Mouse (Mus musculus) small intestine, adult 2 months (tissue): Measurements from ENCODE around the gene Olfr433. TPM values are rescaled to one million over a fixed set of nuclear protein-coding genes. Genes with fewer than 3 reads are reported as not detected.
A peak's percentile ranks its signal among the peaks of the same experiment; 100 is the strongest.
"Not testable (repeated sequence)": the region's sequence is repeated elsewhere in the genome, so short reads cannot be mapped to it uniquely, and the experiment has no call there.

Experiments used
- H3K27ac ChIP-seq: fragments of 200-500 bp; 2 replicates; pipeline ENCODE4 v1.5.1; 2012; ENCODE audit warnings: low read depth, low read length, control low read depth, inconsistent platforms; ENCODE audit not compliant: insufficient read depth
- H3K27me3 ChIP-seq: fragments of 200-500 bp; 2 replicates; pipeline ENCODE4 v1.6.1; 2012; ENCODE audit warnings: mild to moderate bottlenecking, moderate library complexity, low read length, inconsistent platforms; ENCODE audit not compliant: control insufficient read depth, insufficient read depth
- H3K36me3 ChIP-seq: fragments of 200-500 bp; 2 replicates; pipeline ENCODE4 v1.6.1; 2012; ENCODE audit warnings: mild to moderate bottlenecking, low read length, control low read depth, inconsistent platforms; ENCODE audit not compliant: control insufficient read depth, insufficient read depth
- H3K4me1 ChIP-seq: fragments of 200-500 bp; 2 replicates; pipeline ENCODE4 v1.6.1; 2012; ENCODE audit warnings: low read length, inconsistent platforms, mixed read lengths; ENCODE audit not compliant: control insufficient read depth, insufficient read depth, insufficient read length
- H3K4me3 ChIP-seq: fragments of 200-500 bp; 2 replicates; pipeline ENCODE4 v1.5.1; 2012; ENCODE audit warnings: low read depth, mild to moderate bottlenecking, control low read depth, inconsistent platforms, low read length, moderate library complexity
- CTCF ChIP-seq: fragments of 200-500 bp; IDR thresholded peaks from 2 replicates; pipeline ENCODE4 v1.5.1; 2012; ENCODE audit warnings: low read depth, mild to moderate bottlenecking, control low read depth, inconsistent platforms, low read length, moderate library complexity, mixed read lengths; ENCODE audit not compliant: insufficient replicate concordance, insufficient read length; ENCODE audit errors: extremely low read depth
- POLR2A ChIP-seq: fragments of 200-500 bp; IDR thresholded peaks from 2 replicates; pipeline ENCODE4 v1.6.1; 2012; ENCODE audit warnings: low read depth, mild to moderate bottlenecking, control low read depth, inconsistent platforms, low read length, moderate library complexity
- WGBS: fragments of 180-500 bp; shearing (Covaris S2); methylation state at CpG from one replicate; pipeline ENCODE4 v1.1.7; 2018; 5-methylcytosine and 5-hydroxymethylcytosine counted together
- polyA plus RNA-seq: library from polyadenylated mRNA; depleted of rRNA; stranded (reverse); fragments of >200 nt; gene quantifications from 2 replicates; pipeline ENCODE4 v1.2.3, GENCODE M21; 2012; rRNA removed

The Olfr433 gene
- 0.10 and 0.11 TPM in 2 replicates for polyA plus RNA-seq

DNA sequence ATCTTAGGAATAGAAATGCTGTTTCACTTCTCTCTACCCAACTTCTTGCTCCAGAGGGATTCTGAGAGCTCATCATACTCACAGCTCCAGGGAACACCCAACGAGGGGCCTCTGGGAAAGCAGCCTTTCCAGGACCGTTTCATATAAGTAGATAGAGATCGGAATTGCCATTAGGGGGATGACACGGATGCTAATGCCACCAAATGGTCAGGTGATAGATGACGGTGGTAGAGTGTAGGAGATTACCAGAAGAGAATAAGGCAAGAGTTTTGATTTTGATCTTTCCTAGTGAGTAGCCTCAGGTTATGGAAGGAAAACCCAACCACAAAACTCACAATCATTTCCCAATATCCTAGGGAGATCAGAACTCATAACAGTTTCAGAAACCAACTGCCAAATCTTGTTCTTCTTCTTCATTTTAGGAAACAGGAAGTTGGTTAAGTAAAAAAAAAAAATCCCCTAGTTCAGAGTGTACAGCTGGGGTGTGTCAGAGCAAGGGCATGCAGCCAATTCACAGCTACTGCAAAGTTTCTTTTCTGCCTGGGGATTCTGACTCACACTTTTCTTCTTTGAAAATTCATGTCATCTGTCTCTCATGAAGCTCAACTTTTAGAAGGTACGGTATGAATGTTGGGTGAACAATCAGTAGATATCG is at the start of gene Olfr433:
TSS of gene Olfr433 (plus strand) at position 183 of the 655 bp plus-strand sequence.
- no peak within 1 kb of the TSS for H3K4me3 ChIP-seq
- TF ChIP-seq CTCF (no peak), POLR2A (no peak)
- H3K36me3 ChIP-seq = no peaks in the 10 kb centered on the region
- 62% methylated on average over 7 of the region's 7 CpGs for WGBS
- H3K27ac ChIP-seq = peak within 1 kb of the TSS; percentile 25; the same call in 1 of the 2 replicates
- H3K4me1 ChIP-seq = no peaks in the 10 kb centered on the region
- H3K27me3 ChIP-seq = no peaks in the 10 kb centered on the region

DNA sequence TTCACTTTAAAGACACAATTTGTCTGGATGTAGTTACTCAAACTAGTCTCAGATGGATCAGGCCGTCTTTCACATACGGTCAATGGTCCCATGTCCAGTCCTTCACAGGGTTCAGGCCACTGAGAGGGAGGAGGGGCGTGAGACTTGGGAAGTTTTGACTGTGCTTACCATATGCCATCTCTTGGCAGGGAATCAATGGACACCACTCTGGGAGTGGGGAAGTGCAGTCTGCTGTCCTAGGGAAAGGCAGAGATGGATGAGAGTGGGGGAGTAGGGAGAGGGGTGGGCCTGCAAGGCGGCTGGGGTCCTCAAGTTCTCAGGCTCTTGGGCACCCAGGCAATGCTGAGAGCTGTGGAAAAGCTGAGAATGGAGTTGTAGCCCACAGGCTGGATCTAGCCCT is 45.5 kb upstream of the Olfr433 start:
- H3K4me1 ChIP-seq = no peaks in the 10 kb centered on the region
- no peak for TF ChIP-seq CTCF
- no peak for TF ChIP-seq POLR2A
- H3K4me3 ChIP-seq = no peak overlapping the region
- no peaks in the 10 kb centered on the region for H3K36me3 ChIP-seq
- WGBS = 85% methylated on average over 4 of the region's 4 CpGs
- H3K27ac ChIP-seq = no peak overlapping the region
- H3K27me3 ChIP-seq = no peaks in the 10 kb centered on the region

DNA sequence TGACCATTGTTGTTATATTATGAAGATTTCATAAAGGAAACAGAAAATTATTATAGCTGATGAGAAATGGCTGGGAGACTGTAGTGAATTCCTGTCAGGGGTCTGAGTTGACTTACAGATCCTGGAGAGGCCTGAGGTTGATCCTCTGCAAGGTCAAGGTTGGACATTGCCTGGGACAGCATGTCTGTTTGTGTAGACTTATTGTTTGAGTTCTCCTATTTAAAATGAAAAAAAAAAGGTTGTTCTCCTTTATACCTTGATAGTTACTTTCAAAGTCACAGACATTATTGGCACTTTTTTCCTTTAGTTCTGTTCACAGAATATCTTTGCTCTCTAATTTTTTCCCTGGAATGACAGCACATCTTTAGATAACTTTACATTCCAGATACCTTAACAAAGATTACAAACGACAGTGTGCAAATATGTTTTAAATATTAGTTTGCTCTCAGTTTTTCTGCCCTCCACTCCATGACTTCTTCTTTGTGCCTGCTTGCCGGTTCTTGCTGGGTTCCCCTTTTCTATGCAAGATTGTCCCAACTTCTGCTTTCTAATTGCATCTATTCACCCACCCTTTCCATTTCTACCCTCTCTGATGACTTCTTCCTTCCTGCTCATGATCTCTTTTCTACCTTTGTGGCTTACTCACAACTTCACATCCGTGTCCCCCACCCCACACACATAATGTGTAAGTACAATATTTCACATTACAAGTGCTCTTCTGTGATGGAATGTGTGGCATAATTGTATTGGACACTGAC is 36.0 kb upstream of the Olfr433 start:
- H3K4me3 ChIP-seq, H3K4me1 ChIP-seq, H3K36me3 ChIP-seq, H3K27ac ChIP-seq, H3K27me3 ChIP-seq: not testable (repeated sequence)
- 46% methylated on average over 2 of the region's 3 CpGs for WGBS

DNA sequence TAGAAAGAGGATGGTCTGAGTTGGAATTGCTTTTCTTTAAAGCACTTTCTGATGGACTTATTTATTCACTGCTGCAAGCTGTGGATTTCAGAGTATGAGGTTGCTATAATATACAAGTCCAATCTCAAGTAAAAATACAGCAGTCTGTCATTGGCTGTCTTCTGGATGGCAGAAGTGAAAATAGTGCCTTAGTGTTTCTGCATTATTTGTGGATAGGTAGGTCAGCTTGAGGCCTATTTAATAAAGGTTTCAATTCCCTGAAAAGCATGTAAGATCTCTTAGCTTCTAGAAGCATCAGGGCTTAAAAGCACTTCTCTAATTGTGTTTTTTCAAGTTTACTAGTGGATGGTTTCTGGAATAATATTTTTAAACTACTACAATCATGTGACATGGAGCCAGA is 33.5 kb upstream of the Olfr433 start:
- not testable (repeated sequence) for H3K27ac ChIP-seq, H3K4me1 ChIP-seq, H3K4me3 ChIP-seq, H3K27me3 ChIP-seq, H3K36me3 ChIP-seq

DNA sequence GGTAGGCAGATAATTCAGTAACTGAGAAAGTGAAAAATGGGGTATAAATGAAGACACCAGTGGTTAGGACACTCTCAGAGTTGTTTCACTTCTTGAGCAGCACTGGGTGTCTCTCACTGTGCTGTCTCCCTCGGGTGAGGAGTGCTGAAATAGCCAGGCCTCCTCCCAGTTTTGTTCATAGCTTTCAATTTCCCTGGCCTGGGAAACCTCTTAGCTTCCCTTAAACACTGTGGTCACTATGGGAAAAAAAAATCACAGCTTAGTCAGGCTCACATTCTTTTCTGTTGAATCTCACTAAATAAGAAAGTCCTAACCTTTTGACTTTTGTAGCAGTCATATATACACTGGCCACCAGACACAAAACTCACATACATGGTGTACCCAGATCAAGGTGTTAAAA is 8.8 kb upstream of the Olfr433 start, which contains the start of gene Ifi205:
TSS of gene Ifi205 (minus strand) at position 113 of the 400 bp plus-strand sequence.
- WGBS = 25% methylated on average over 1 of the region's 1 CpGs
- peak within 1 kb of the TSS; percentile 41; the same call in 1 of the 2 replicates for H3K27ac ChIP-seq
- no peaks in the 10 kb centered on the region for H3K27me3 ChIP-seq
- TF ChIP-seq CTCF = no peak
- no peak for TF ChIP-seq POLR2A
- H3K36me3 ChIP-seq = no peaks in the 10 kb centered on the region
- no peaks in the 10 kb centered on the region for H3K4me1 ChIP-seq
- H3K4me3 ChIP-seq = no peak within 1 kb of the TSS

DNA sequence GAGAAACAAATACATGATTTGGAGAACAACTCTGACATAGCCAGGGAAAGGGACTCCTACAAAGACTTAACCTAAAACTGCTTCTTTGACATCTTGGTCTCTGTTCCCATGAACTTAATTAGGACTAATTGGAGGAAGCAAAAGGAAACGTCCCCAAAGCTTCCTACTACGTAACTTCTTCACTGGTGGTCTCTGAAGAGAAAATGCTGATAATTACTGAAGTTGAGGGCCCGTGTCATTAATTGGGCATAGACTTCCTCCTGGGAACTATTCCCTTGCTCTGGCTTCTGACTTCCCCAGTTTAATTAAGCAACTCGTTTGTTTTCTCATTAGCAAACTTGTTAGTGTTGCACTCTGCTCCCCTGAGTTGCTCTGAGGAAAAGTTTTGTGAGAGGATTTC is 4.7 kb upstream of the Olfr433 start:
- WGBS = 65% methylated on average over 4 of the region's 4 CpGs
- TF ChIP-seq CTCF = no peak
- TF ChIP-seq POLR2A = no peak
- H3K36me3 ChIP-seq = no peaks in the 10 kb centered on the region
- H3K27me3 ChIP-seq = no peaks in the 10 kb centered on the region
- no peak overlapping the region for H3K4me3 ChIP-seq
- H3K4me1 ChIP-seq = no peaks in the 10 kb centered on the region
- no peak overlapping the region for H3K27ac ChIP-seq

DNA sequence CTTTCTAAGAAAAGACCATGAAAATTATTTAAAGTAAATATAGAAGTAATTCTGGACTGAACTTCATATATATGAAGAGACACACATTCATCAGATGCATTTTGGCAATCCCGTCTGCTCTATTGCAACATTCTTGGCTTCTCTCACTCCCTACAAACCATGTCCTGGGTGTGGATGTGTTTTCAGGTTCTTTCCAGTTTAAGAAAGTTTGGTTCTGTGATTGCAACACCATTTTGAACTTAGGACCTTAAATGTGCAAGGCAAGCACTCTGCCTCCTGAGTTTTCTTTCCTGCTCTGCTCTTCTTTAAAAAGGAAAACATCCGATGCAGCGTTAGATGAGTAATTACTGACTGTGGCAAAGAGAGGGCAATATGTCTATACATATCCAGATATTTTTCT is 2.0 kb upstream of the Olfr433 start:
- H3K4me3 ChIP-seq = no peak overlapping the region
- H3K27ac ChIP-seq = no peak overlapping the region
- H3K27me3 ChIP-seq = no peaks in the 10 kb centered on the region
- H3K4me1 ChIP-seq = no peaks in the 10 kb centered on the region
- TF ChIP-seq POLR2A = no peak
- no peak for TF ChIP-seq CTCF
- 71% methylated on average over 3 of the region's 3 CpGs for WGBS
- H3K36me3 ChIP-seq = no peaks in the 10 kb centered on the region

DNA sequence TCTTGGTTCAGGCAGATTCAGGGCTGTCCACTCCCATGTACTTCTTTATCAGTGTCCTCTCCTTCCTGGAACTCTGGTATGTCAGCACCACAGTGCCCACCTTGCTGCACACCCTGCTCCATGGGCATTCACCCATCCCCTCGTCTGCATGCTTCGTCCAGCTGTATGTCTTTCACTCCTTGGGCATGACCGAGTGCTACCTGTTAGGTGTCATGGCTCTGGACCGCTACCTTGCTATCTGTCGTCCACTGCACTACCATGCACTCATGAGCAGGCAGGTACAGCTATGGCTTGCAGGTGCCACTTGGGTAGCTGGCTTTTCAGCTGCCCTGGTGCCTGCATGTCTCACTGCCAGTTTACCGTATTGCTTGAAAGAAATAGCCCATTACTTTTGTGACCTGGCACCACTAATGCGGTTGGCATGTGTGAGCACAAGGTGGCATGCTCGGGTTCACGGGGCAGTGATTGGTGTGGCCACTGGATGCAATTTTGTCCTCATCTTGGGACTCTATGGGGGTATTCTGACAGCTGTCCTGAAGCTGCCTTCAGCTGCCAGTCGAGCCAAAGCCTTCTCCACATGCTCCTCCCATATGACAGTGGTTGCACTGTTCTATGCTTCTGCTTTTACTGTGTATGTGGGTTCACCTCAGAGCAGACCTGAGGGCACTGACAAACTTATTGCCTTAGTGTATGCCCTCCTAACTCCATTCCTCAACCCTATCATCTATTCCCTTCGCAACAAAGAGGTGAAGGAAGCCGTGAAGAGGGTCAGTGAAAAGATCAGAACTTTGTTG is 1.8 kb downstream of the Olfr433 start:
- H3K4me3 ChIP-seq = not testable (repeated sequence)
- 83% methylated on average over 12 of the region's 12 CpGs for WGBS

More for the DNA sequence above, 1.8 kb downstream of the Olfr433 start:
- not testable (repeated sequence) for H3K27me3 ChIP-seq, H3K4me1 ChIP-seq, H3K36me3 ChIP-seq, H3K27ac ChIP-seq
